7 mouse cellular contexts compared by ENCODE assay signal in genomic region chr9:41937341-41937966, GRCm38 (mm10).
DNase-seq lines count a peak whose midpoint lies in the region; ATAC-seq and TF ChIP-seq lines count a peak whose summit lies in the region.

No protein-coding gene starts in this region.

- H3K27me3 ChIP-seq in embryonic facial prominence, embryonic 14.5 days (replicated peaks; ENCODE audit: control insufficient read depth, insufficient read depth, low read length) = no peaks in the 10 kb centered on the region
- H3K27me3 ChIP-seq in hindbrain, postnatal 0 days (ENCODE audit: insufficient read depth, low read length) = no peaks in the 10 kb centered on the region

- H3K4me2 ChIP-seq in embryonic facial prominence, embryonic 14.5 days (ENCODE audit: low read depth, low read length) = no peak overlapping the region
- H3K4me2 ChIP-seq in hindbrain, postnatal 0 days (ENCODE audit: low read depth, low read length) = no peak overlapping the region

- H3K4me1 ChIP-seq in embryonic facial prominence, embryonic 14.5 days (ENCODE audit: control insufficient read depth, insufficient read depth, low read length) = peaks cover 59% of the 10 kb centered on the region
- H3K4me1 ChIP-seq in hindbrain, postnatal 0 days (ENCODE audit: insufficient read depth, low read length) = peaks cover 17% of the 10 kb centered on the region

- no peak overlapping the region for H3K9ac ChIP-seq in embryonic facial prominence, embryonic 14.5 days (ENCODE audit: low read depth, low read length)
- H3K9ac ChIP-seq in hindbrain, postnatal 0 days (replicated peaks; ENCODE audit: low read length) = no peak overlapping the region

- no peak for DNase-seq in layer of hippocampus, adult 2 months (ENCODE audit: low spot score in 2 of 2)
- DNase-seq in layer of hippocampus, adult 18-20 months (ENCODE audit: low spot score in 2 of 2) = no peak
- DNase-seq in embryonic facial prominence, embryonic 14.5 days (ENCODE audit: low spot score) = peak; percentile 58
- DNase-seq in hindbrain, postnatal 0 days (ENCODE audit: low spot score) = peak; percentile 36
- DNase-seq in retina, postnatal 1 day = peak; percentile 65
- no peak for DNase-seq in ovary, postnatal 10 days (ENCODE audit: low spot score)
- no peak for DNase-seq in thymus, postnatal 36 days

- H3K4me3 ChIP-seq in layer of hippocampus, adult 2 months = no peak overlapping the region
- no peak overlapping the region for H3K4me3 ChIP-seq in embryonic facial prominence, embryonic 14.5 days (ENCODE audit: low read depth, low read length)
- H3K4me3 ChIP-seq in hindbrain, postnatal 0 days (ENCODE audit: low read length) = no peak overlapping the region

- H3K36me3 ChIP-seq in embryonic facial prominence, embryonic 14.5 days (ENCODE audit: control insufficient read depth, insufficient read depth, low read length) = no peaks in the 10 kb centered on the region
- H3K36me3 ChIP-seq in hindbrain, postnatal 0 days (ENCODE audit: insufficient read depth, low read length) = no peaks in the 10 kb centered on the region

- ATAC-seq in embryonic facial prominence, embryonic 14.5 days (ENCODE audit: low read depth) = peak; percentile 6; the same call in 1 of the 2 replicates
- no peak for ATAC-seq in hindbrain, postnatal 0 days

- no peaks in the 10 kb centered on the region for H3K9me3 ChIP-seq in embryonic facial prominence, embryonic 14.5 days (ENCODE audit: control insufficient read depth, low read length)
- H3K9me3 ChIP-seq in hindbrain, postnatal 0 days (ENCODE audit: low read length) = no peaks in the 10 kb centered on the region

- H3K27ac ChIP-seq in layer of hippocampus, adult 2 months = peak overlapping the region; percentile 36; the same call in 1 of the 2 replicates
- H3K27ac ChIP-seq in embryonic facial prominence, embryonic 14.5 days (replicated peaks; ENCODE audit: low read depth, low read length) = peak overlapping the region; percentile 93
- peak overlapping the region; percentile 61 for H3K27ac ChIP-seq in hindbrain, postnatal 0 days

- no peak for TF ChIP-seq CTCF in layer of hippocampus, adult 2 months (conservative IDR thresholded peaks at IDR 0.05)
- TF ChIP-seq CTCF in hindbrain, postnatal 0 days (IDR thresholded peaks at IDR 0.05; ENCODE audit: low read depth) = no peak

- 33% methylated on average over 8 of the region's 8 CpGs for WGBS in embryonic facial prominence, embryonic 14.5 days
- whole genome bisulfite sequencing in hindbrain, postnatal 0 days = 38% methylated on average over 8 of the region's 8 CpGs

Comparison
In these comparisons a context has a peak if more than half of its experiments do, and no peak if none do; other contexts are left out.
1. DNase-seq: peak in embryonic facial prominence, embryonic 14.5 days (single experiment), hindbrain, postnatal 0 days (single experiment) and retina, postnatal 1 day (single experiment); none in layer of hippocampus, adult 2 months (0 of 2), layer of hippocampus, adult 18-20 months (0 of 2), ovary, postnatal 10 days (single experiment) and thymus, postnatal 36 days (0 of 2).
2. H3K27ac ChIP-seq: peak in every context shown above with its lines; median percentile 93 in embryonic facial prominence, embryonic 14.5 days; 61 in hindbrain, postnatal 0 days; 36 in layer of hippocampus, adult 2 months.